Mouse (Mus musculus) liver, embryonic 11.5 days (tissue): Measurements from ENCODE around the gene Myrf. TPM values are rescaled to one million over a fixed set of nuclear protein-coding genes. Genes with fewer than 3 reads are reported as not detected.
A peak's percentile ranks its signal among the peaks of the same experiment; 100 is the strongest.
"Not testable (repeated sequence)": the region's sequence is repeated elsewhere in the genome, so short reads cannot be mapped to it uniquely, and the experiment has no call there.

ENCODE experiments used
- ATAC-seq: fragments of 200-750 bp; cut with Nextera tagmentation; replicated peaks from 2 replicates; pipeline ENCODE4 v1.8.0; 2017; ENCODE audit warnings: moderate number of reproducible peaks, mild to moderate bottlenecking, moderate TSS enrichment, moderate library complexity; ENCODE audit not compliant: low FRiP score
- DNase-seq: peaks from one replicate; pipeline ENCODE4 v3.0.0-alpha.2; 2017; ENCODE audit warnings: low spot score
- H3K27ac ChIP-seq: fragments of 300-500 bp; sonication (generic); 2 replicates; pipeline ENCODE4 v1.5.1; 2014; ENCODE audit warnings: mild to moderate bottlenecking, low read depth, low read length, control low read depth
- H3K27me3 ChIP-seq: fragments of 300-500 bp; sonication (generic); replicated peaks from 2 replicates; pipeline ENCODE4 v1.6.1; 2014; ENCODE audit warnings: low read length, mixed read lengths; ENCODE audit not compliant: control insufficient read depth, insufficient read depth
- H3K36me3 ChIP-seq: fragments of 300-500 bp; sonication (generic); 2 replicates; pipeline ENCODE4 v1.6.1; 2014; ENCODE audit warnings: mild to moderate bottlenecking, low read length, moderate library complexity, mixed read lengths; ENCODE audit not compliant: control insufficient read depth, insufficient read depth
- H3K4me1 ChIP-seq: fragments of 300-500 bp; sonication (generic); replicated peaks from 2 replicates; pipeline ENCODE4 v1.6.1; 2014; ENCODE audit warnings: low read length, mixed read lengths; ENCODE audit not compliant: control insufficient read depth, insufficient read depth
- H3K4me2 ChIP-seq: fragments of 300-500 bp; sonication (generic); 2 replicates; pipeline ENCODE4 v1.6.1; 2014; ENCODE audit warnings: mild to moderate bottlenecking, control low read depth, moderate library complexity
- H3K4me3 ChIP-seq: fragments of 300-500 bp; sonication (generic); 2 replicates; pipeline ENCODE4 v1.5.1; 2014; ENCODE audit warnings: low read depth, low read length, control low read depth
- H3K9ac ChIP-seq: fragments of 300-500 bp; sonication (generic); 2 replicates; pipeline ENCODE4 v1.6.1; 2014; ENCODE audit warnings: low read depth, low read length, control low read depth
- H3K9me3 ChIP-seq: fragments of 300-500 bp; sonication (generic); 2 replicates; pipeline ENCODE4 v1.6.1; 2016; ENCODE audit warnings: low read length, inconsistent platforms, mixed read lengths; ENCODE audit not compliant: control insufficient read depth
- WGBS: fragments of 180-500 bp; shearing (Covaris S2); extraction: QIAGEN DNeasy Blood & Tissue Kit; methylation state at CpG from one replicate; pipeline ENCODE4 v1.1.7; 2014; 5-methylcytosine and 5-hydroxymethylcytosine counted together
- polyA plus RNA-seq: library from polyadenylated mRNA; unstranded; fragments of >200 nt; fragmentation: Nextera tagmentation; extraction: Ambion mirVana; gene quantifications from 2 replicates; pipeline ENCODE4 v1.2.1, GENCODE M21; 2014

Gene Myrf
- polyA plus RNA-seq, 1 experiment from 2014 or later: 24.1 TPM

DNA sequence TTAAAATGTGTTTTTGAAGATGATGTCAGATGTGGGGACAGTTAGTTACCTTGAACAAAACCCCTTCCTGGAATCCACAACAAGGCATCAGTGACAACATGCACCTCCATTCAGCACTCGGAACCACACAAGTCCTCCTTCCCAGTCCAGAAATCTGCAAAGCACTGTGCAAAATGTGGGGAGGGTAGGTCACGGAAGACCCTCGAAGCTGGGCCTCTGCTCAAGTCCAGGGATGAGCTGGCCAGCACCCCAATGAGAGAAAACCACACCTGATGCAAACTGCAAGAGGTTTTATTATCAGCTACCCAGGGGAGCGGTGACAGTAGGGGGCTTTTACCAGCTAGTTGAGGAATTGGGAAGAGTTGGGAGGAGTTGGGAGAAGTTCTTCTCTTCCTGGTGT is 65.6 kb downstream of the Myrf start:
- no peak for ATAC-seq
- H3K36me3 ChIP-seq: no peaks in the 10 kb centered on the region
- peak overlapping the region; percentile 20; the same call in 1 of the 2 replicates for H3K9ac ChIP-seq
- WGBS: 71% methylated on average over 4 of the region's 4 CpGs
- H3K27ac ChIP-seq: no peak overlapping the region
- peak; percentile 15 for DNase-seq
- H3K27me3 ChIP-seq: no peaks in the 10 kb centered on the region
- no peak overlapping the region for H3K4me3 ChIP-seq
- H3K4me1 ChIP-seq: peaks cover 34% of the 10 kb centered on the region
- H3K4me2 ChIP-seq: no peak overlapping the region
- no peaks in the 10 kb centered on the region for H3K9me3 ChIP-seq

DNA sequence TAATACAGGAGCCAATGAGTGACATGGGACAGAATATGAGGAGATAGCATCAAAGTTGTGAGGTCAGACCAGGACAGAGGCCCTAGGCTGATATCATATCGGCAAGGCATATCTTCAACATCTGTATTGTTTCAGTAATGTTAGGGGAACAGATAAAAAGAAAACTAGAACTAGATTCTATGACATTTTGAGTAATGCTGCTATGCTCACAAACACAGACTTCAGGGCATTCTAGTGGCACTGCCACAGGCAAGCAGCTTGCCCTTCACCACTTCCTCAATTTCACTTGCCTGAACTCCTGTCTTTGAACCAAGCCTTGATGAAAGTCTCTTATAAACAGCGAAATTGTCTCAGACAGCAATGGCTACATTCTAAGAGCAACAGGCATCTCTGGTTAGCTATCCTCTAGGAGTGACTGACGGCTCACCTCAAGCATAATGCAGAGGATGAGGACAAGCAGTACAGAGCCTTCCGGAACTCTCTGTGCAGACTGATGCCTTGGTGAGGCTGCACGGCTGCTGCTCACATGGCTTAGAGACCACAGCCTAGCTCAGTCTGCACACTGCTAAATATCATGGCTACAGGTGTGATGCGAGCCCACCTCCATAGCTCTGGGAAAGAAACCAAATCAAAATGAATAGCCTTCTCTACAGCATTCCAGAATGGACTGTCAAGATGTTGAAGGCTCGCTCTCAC is 66.6 kb downstream of the Myrf start:
- Histone ChIP-seq H3K4me3 (no peak overlapping the region), H3K4me1 (peaks cover 34% of the 10 kb centered on the region)

DNA sequence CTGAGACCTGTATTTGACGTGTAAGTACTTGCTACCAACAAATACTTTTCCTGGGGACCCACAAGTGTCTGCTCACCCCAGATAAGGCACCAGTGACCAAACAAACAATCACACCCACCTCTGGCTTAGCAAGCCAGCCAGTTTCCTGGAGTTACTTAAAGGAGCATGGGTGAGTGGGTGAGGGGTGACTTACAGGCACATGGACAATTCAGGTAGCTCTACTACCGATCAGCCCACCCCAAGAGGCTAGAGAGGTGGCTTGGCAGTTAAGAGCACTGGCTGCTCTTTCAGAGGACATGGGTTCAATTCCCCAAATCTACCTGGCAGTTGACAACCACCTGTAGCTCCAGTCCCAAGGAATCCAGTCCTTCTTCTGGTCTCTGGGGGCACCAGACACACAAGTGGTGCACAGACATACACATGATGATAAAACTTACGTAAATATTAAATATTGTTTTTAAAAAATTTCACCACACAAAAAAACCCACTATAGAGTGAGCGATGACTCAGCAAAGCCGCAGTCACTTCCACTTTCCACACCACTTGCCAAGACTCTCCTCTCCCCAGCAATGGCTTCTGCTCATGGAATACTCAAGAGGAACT is 67.3 kb downstream of the Myrf start:
- Histone ChIP-seq H3K27me3 (no peaks in the 10 kb centered on the region), H3K36me3 (no peaks in the 10 kb centered on the region), H3K4me3 (peak overlapping the region; percentile 14; the same call in 1 of the 2 replicates), H3K4me2 (peak overlapping the region; percentile 59), H3K27ac (peak overlapping the region; percentile 85), H3K9me3 (no peaks in the 10 kb centered on the region), H3K4me1 (peaks cover 34% of the 10 kb centered on the region), H3K9ac (peak overlapping the region; percentile 52; the same call in 1 of the 2 replicates)
- DNase-seq (peak; percentile 54), ATAC-seq (peak; percentile 89)
- 49% methylated on average over 5 of the region's 5 CpGs for WGBS

More for the DNA sequence above, 66.6 kb downstream of the Myrf start:
- Histone ChIP-seq H3K9ac (no peak overlapping the region), H3K4me2 (no peak overlapping the region), H3K27me3 (no peaks in the 10 kb centered on the region), H3K36me3 (no peaks in the 10 kb centered on the region), H3K9me3 (no peaks in the 10 kb centered on the region), H3K27ac (peak overlapping the region; percentile 85; the same call in 1 of the 2 replicates)
- DNase-seq: peak; percentile 29
- 71% methylated on average over 7 of the region's 7 CpGs for WGBS
- ATAC-seq: no peak

GRCm38 (mm10) chr19:10171846-10172245 is 68.7 kb downstream of the Myrf start:
- H3K9me3 ChIP-seq: no peaks in the 10 kb centered on the region
- H3K4me1 ChIP-seq: peaks cover 31% of the 10 kb centered on the region
- no peaks in the 10 kb centered on the region for H3K27me3 ChIP-seq
- no peaks in the 10 kb centered on the region for H3K36me3 ChIP-seq
- ATAC-seq (no peak), DNase-seq (peak; percentile 30)
- no peak overlapping the region for H3K9ac ChIP-seq
- peak overlapping the region; percentile 85; the same call in 1 of the 2 replicates for H3K27ac ChIP-seq
- no peak overlapping the region for H3K4me3 ChIP-seq
- H3K4me2 ChIP-seq: no peak overlapping the region

DNA sequence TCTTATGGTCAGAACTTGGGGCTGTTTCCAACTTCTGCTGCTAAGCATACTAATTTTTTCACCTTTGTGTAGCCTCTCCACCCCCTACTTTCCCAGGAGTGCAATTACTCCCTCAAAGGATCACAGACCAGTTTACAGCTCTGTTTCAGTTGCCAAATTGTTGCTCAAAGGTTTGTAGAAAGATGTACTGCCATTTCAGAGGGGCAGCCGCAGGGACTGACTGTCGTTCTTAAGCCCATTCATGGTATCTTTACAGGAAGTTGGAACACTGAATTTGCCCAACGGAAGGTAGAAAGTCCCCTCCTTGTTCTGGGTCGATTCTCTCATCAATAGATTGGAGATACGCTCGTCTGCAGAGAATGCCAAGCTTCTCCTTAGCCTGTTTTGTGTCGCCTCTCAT is 69.2 kb downstream of the Myrf start:
- H3K27ac ChIP-seq: peak overlapping the region; percentile 50
- H3K4me1 ChIP-seq: peaks cover 31% of the 10 kb centered on the region
- DNase-seq: peak; percentile 26
- 70% methylated on average over 7 of the region's 7 CpGs for WGBS
- ATAC-seq: no peak
- H3K36me3 ChIP-seq: no peaks in the 10 kb centered on the region
- no peak overlapping the region for H3K9ac ChIP-seq
- H3K4me3 ChIP-seq: no peak overlapping the region
- no peaks in the 10 kb centered on the region for H3K9me3 ChIP-seq
- no peaks in the 10 kb centered on the region for H3K27me3 ChIP-seq
- H3K4me2 ChIP-seq: no peak overlapping the region

GRCm38 (mm10) chr19:10170466-10170865 is 70.1 kb downstream of the Myrf start:
- no peak overlapping the region for H3K9ac ChIP-seq
- H3K4me2 ChIP-seq: no peak overlapping the region
- H3K9me3 ChIP-seq: no peaks in the 10 kb centered on the region
- H3K36me3 ChIP-seq: no peaks in the 10 kb centered on the region
- H3K4me3 ChIP-seq: no peak overlapping the region
- H3K27me3 ChIP-seq: no peaks in the 10 kb centered on the region
- H3K4me1 ChIP-seq: peaks cover 31% of the 10 kb centered on the region
- 61% methylated on average over 1 of the region's 1 CpGs for WGBS
- DNase-seq (peak; percentile 14), ATAC-seq (no peak)
- no peak overlapping the region for H3K27ac ChIP-seq

DNA sequence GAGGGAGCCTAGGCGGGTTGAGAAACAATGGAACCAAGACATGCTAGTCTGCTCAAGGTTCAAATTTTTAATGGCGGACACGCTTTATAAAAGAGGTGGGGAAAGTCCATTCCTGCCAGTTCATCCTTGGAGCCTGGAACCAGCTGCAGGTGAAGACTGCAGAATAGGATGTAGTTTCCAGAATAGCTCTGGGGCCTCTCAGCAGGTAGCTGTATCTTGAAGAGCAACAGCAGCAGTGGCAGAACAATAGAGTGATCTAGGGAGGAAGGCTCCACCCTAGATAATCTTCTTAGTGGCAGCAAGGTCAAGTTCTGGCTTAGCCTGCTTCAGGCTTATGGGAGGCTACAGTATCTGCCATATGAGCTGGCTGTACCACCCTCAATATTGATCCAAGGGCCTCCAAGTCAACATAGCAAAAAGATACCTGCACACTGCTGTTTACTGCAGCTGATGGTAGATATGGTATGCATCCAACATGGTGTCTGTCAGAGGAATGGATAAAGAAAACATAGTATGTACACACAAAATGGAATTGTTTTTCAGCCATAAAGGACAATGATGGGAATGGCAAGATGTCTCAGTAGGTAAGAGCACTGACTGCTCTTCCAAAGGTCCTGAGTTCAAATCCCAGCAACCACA is 70.7 kb downstream of the Myrf start:
- not testable (repeated sequence) for H3K9ac ChIP-seq, H3K9me3 ChIP-seq, H3K27me3 ChIP-seq, H3K4me2 ChIP-seq, H3K4me3 ChIP-seq, H3K36me3 ChIP-seq
- peak; percentile 34; the same call in 1 of the 2 replicates for ATAC-seq
- DNase-seq: peak; percentile 22
- Histone ChIP-seq H3K27ac (peak overlapping the region; percentile 25; the same call in 1 of the 2 replicates), H3K4me1 (peaks cover 28% of the 10 kb centered on the region)
- WGBS: 82% methylated on average over 3 of the region's 3 CpGs

GRCm38 (mm10) chr19:10169179-10169578 is 71.4 kb downstream of the Myrf start:
- Histone ChIP-seq H3K4me1 (peaks cover 24% of the 10 kb centered on the region), H3K27ac (peak overlapping the region; percentile 25; the same call in 1 of the 2 replicates), H3K9ac (no peak overlapping the region), H3K4me3 (no peak overlapping the region), H3K4me2 (no peak overlapping the region), H3K36me3 (no peaks in the 10 kb centered on the region), H3K27me3 (no peaks in the 10 kb centered on the region), H3K9me3 (no peaks in the 10 kb centered on the region)
- ATAC-seq: peak; percentile 65
- DNase-seq: peak; percentile 11
